Mouse (Mus musculus): ENCODE measurements around the gene Epc2. TPM values are rescaled to one million over a fixed set of nuclear protein-coding genes. Genes with fewer than 3 reads are reported as not detected.

The Epc2 gene
- polyA plus RNA-seq, 1 experiment from 2014 or later: 10.3 TPM

GRCm38 (mm10) chr2:49573282-49573681 lies 122.0 kb downstream of the Epc2 start:
- H3K4me3 ChIP-seq: no peak overlapping the region
- H3K36me3 ChIP-seq: no peaks in the 10 kb centered on the region
- no peak overlapping the region for H3K27ac ChIP-seq (replicated peaks)
- 67% methylated on average over 3 of the region's 3 CpGs for WGBS
- no peak overlapping the region for H3K9ac ChIP-seq
- H3K27me3 ChIP-seq: no peaks in the 10 kb centered on the region
- no peak overlapping the region for H3K4me2 ChIP-seq
- H3K9me3 ChIP-seq: no peaks in the 10 kb centered on the region
- no peak for ATAC-seq (ENCODE audit: low FRiP score, low read depth)
- H3K4me1 ChIP-seq (replicated peaks): peaks cover 32% of the 10 kb centered on the region

GRCm38 (mm10) chr2:49580585-49580984 lies 129.3 kb downstream of the Epc2 start:
- Histone ChIP-seq H3K27ac (replicated peaks) (no peak overlapping the region), H3K4me1 (replicated peaks) (no peaks in the 10 kb centered on the region), H3K9me3 (no peaks in the 10 kb centered on the region), H3K36me3 (no peaks in the 10 kb centered on the region), H3K4me2 (no peak overlapping the region), H3K9ac (no peak overlapping the region), H3K27me3 (no peaks in the 10 kb centered on the region), H3K4me3 (no peak overlapping the region)
- ATAC-seq (ENCODE audit: low FRiP score, low read depth): no peak
- 86% methylated on average over 3 of the region's 3 CpGs for WGBS

- Histone ChIP-seq H3K9me3 (no peaks in the 10 kb centered on the region), H3K4me1 (replicated peaks) (no peaks in the 10 kb centered on the region), H3K27me3 (no peaks in the 10 kb centered on the region), H3K27ac (replicated peaks) (no peak overlapping the region), H3K9ac (no peak overlapping the region), H3K36me3 (no peaks in the 10 kb centered on the region), H3K4me2 (no peak overlapping the region), H3K4me3 (no peak overlapping the region)
- WGBS: 81% methylated on average over 5 of the region's 5 CpGs
- no peak for ATAC-seq (ENCODE audit: low FRiP score, low read depth)
These were observed 131.3 kb downstream of the Epc2 start for GRCm38 (mm10) chr2:49582546-49582945.

- no peak overlapping the region for H3K9ac ChIP-seq
- H3K4me1 ChIP-seq (replicated peaks): no peaks in the 10 kb centered on the region
- no peaks in the 10 kb centered on the region for H3K27me3 ChIP-seq
- ATAC-seq (ENCODE audit: low FRiP score, low read depth): no peak
- H3K4me2 ChIP-seq: no peak overlapping the region
- H3K36me3 ChIP-seq: no peaks in the 10 kb centered on the region
- H3K9me3 ChIP-seq: no peaks in the 10 kb centered on the region
- no peak overlapping the region for H3K4me3 ChIP-seq
- no peak overlapping the region for H3K27ac ChIP-seq (replicated peaks)
- 92% methylated on average over 2 of the region's 2 CpGs for WGBS
These were observed 132.0 kb downstream of the Epc2 start for GRCm38 (mm10) chr2:49583311-49583710.

- Histone ChIP-seq H3K36me3 (no peaks in the 10 kb centered on the region), H3K4me2 (no peak overlapping the region), H3K4me3 (no peak overlapping the region), H3K9me3 (no peaks in the 10 kb centered on the region), H3K4me1 (replicated peaks) (no peaks in the 10 kb centered on the region), H3K9ac (no peak overlapping the region), H3K27me3 (no peaks in the 10 kb centered on the region), H3K27ac (replicated peaks) (no peak overlapping the region)
- no peak for ATAC-seq (ENCODE audit: low FRiP score, low read depth)
- WGBS: 77% methylated on average over 5 of the region's 5 CpGs
These were observed 139.2 kb downstream of the Epc2 start for GRCm38 (mm10) chr2:49590450-49590849.

- ATAC-seq (ENCODE audit: low FRiP score, low read depth): no peak
- Histone ChIP-seq H3K9me3 (no peaks in the 10 kb centered on the region), H3K4me1 (replicated peaks) (no peaks in the 10 kb centered on the region), H3K9ac (no peak overlapping the region), H3K4me2 (no peak overlapping the region), H3K27me3 (no peaks in the 10 kb centered on the region), H3K4me3 (no peak overlapping the region), H3K36me3 (no peaks in the 10 kb centered on the region), H3K27ac (replicated peaks) (no peak overlapping the region)
These were observed 141.6 kb downstream of the Epc2 start for GRCm38 (mm10) chr2:49592926-49593325.

GRCm38 (mm10) chr2:49594886-49595285 lies 143.6 kb downstream of the Epc2 start:
- ATAC-seq (ENCODE audit: low FRiP score, low read depth): no peak
- H3K27ac ChIP-seq (replicated peaks): no peak overlapping the region
- no peaks in the 10 kb centered on the region for H3K27me3 ChIP-seq
- H3K9ac ChIP-seq: no peak overlapping the region
- peaks cover 3% of the 10 kb centered on the region for H3K4me1 ChIP-seq (replicated peaks)
- 88% methylated on average over 7 of the region's 7 CpGs for WGBS
- H3K9me3 ChIP-seq: no peaks in the 10 kb centered on the region
- no peaks in the 10 kb centered on the region for H3K36me3 ChIP-seq
- H3K4me2 ChIP-seq: no peak overlapping the region
- no peak overlapping the region for H3K4me3 ChIP-seq

GRCm38 (mm10) chr2:49596318-49596717 lies 145.0 kb downstream of the Epc2 start:
- Histone ChIP-seq H3K27ac (replicated peaks) (no peak overlapping the region), H3K9me3 (no peaks in the 10 kb centered on the region), H3K9ac (no peak overlapping the region), H3K4me1 (replicated peaks) (peaks cover 9% of the 10 kb centered on the region), H3K4me2 (no peak overlapping the region), H3K4me3 (no peak overlapping the region), H3K27me3 (no peaks in the 10 kb centered on the region), H3K36me3 (no peaks in the 10 kb centered on the region)
- WGBS: 82% methylated on average over 3 of the region's 3 CpGs
- ATAC-seq (ENCODE audit: low FRiP score, low read depth): no peak

- peak; percentile 64; the same call in 1 of the 2 replicates for ATAC-seq (ENCODE audit: low FRiP score, low read depth)
- Histone ChIP-seq H3K9ac (no peak overlapping the region), H3K9me3 (no peaks in the 10 kb centered on the region), H3K4me3 (no peak overlapping the region), H3K4me2 (no peak overlapping the region), H3K36me3 (no peaks in the 10 kb centered on the region), H3K27me3 (no peaks in the 10 kb centered on the region), H3K27ac (replicated peaks) (0 out of 2 replicates have a peak overlapping the region, but pooled peaks have one; percentile 6), H3K4me1 (replicated peaks) (peaks cover 9% of the 10 kb centered on the region)
- WGBS: 32% methylated on average over 7 of the region's 7 CpGs
These were observed 148.9 kb downstream of the Epc2 start for GRCm38 (mm10) chr2:49600021-49600681.

Other genes with a start within 250 kb of the Epc2 start
- 179 and 188 TPM in 2 replicates for gene Kif5c, start 167.8 kb downstream of the Epc2 start, polyA plus RNA-seq (2015; fragmentation: Nextera tagmentation; extraction: Ambion mirVana)

Data from hindbrain, embryonic 15.5 days (tissue).